In the genomic region with DNA sequence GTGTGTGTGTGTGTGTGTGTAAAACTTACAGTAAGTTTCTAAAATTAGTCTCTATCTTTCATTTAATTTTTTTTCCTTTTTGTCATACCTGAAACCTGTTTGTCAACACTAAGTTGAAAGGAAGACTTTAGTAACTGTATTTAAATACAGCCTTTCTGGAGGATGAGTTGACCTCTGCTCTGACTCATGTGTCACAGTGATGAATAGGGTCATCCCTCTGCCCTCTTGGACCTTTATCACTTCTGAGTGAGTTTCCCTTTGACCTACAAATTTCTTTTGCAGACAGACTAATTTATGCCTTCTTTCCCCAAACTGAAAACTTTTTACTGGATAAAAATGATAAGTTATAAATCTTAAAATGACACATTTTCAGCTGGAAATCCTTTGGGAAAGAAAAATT, we compare ENCODE assay signal across 20 mouse cellular contexts.
DNase-seq lines count a peak whose midpoint lies in the region; ATAC-seq and TF ChIP-seq lines count a peak whose summit lies in the region.
"Had no signal": no experiment of that assay in that cellular context is flagged by ENCODE, and none has a peak within 500 bp of the region (broad histone marks: within the 10 kb centered on the region; RNA-seq: fewer than 3 reads in every experiment).

No protein-coding gene starts in this region.

- no peaks in the 10 kb centered on the region for H3K79me2 ChIP-seq in liver, adult 2 months (ENCODE audit: control insufficient read depth, insufficient read depth, low read length)

- H3K9me3 ChIP-seq in liver, postnatal 0 days (ENCODE audit: low read length) = no peaks in the 10 kb centered on the region
- H3K9me3 ChIP-seq: embryonic facial prominence, embryonic 13.5 days; forebrain, embryonic 12.5 days; heart, embryonic 10.5 days; heart, embryonic 15.5 days; hindbrain, embryonic 13.5 days had no signal

- TF ChIP-seq POLR2A in liver, adult 2 months (IDR thresholded peaks at IDR 0.05; ENCODE audit: extremely low read depth, insufficient read depth, low read length) = no peak

- H3K27me3 ChIP-seq in liver, adult 2 months (ENCODE audit: control insufficient read depth, insufficient read depth, low read length) = no peaks in the 10 kb centered on the region
- H3K27me3 ChIP-seq in liver, postnatal 0 days (ENCODE audit: insufficient read depth, low read length) = no peaks in the 10 kb centered on the region
- H3K27me3 ChIP-seq: embryonic facial prominence, embryonic 13.5 days; forebrain, embryonic 12.5 days; heart, embryonic 15.5 days; hindbrain, embryonic 13.5 days had no signal

- peak; percentile 39 for DNase-seq in liver, adult 2 months (ENCODE audit: extremely low read depth, low read depth, low spot score)
- no peak for DNase-seq in liver, postnatal 0 days
- peak; percentile 10 for DNase-seq in adrenal gland, postnatal 10 days
- peak; percentile 66 for DNase-seq in embryo, embryonic 10.5 days (ENCODE audit: low spot score)
- DNase-seq in spleen, postnatal 36 days (ENCODE audit: low spot score in 2 of 2) = no peak
- no peak for DNase-seq in urinary bladder, adult 18-20 months (ENCODE audit: low spot score in 2 of 2)
- no peak for DNase-seq in right cerebral cortex, postnatal 4 days
- DNase-seq: cerebellum, adult 18-20 months; cerebellum, adult 9-11 months; cerebellum, postnatal 36 days; gastrocnemius, postnatal 10 days; heart, adult 18-20 months; heart, postnatal 14 days had no signal

- H3K9ac ChIP-seq in liver, adult 2 months (ENCODE audit: low read depth, low read length) = no peak overlapping the region
- H3K9ac ChIP-seq in liver, postnatal 0 days (replicated peaks) = no peak overlapping the region
- H3K9ac ChIP-seq: embryonic facial prominence, embryonic 13.5 days; forebrain, embryonic 12.5 days; heart, embryonic 15.5 days; hindbrain, embryonic 13.5 days had no signal

- no peaks in the 10 kb centered on the region for H3K4me1 ChIP-seq in liver, adult 2 months (ENCODE audit: control insufficient read depth, insufficient read depth, low read length)
- H3K4me1 ChIP-seq in liver, postnatal 0 days (ENCODE audit: insufficient read depth) = no peaks in the 10 kb centered on the region
- H3K4me1 ChIP-seq: embryonic facial prominence, embryonic 13.5 days; heart, embryonic 10.5 days; heart, embryonic 15.5 days; hindbrain, embryonic 13.5 days had no signal

- H3K4me2 ChIP-seq in liver, postnatal 0 days (ENCODE audit: low read depth, low read length) = no peak overlapping the region
- H3K4me2 ChIP-seq: embryonic facial prominence, embryonic 13.5 days; forebrain, embryonic 12.5 days; heart, embryonic 15.5 days; hindbrain, embryonic 13.5 days had no signal

- H3K36me3 ChIP-seq in liver, adult 2 months (ENCODE audit: control insufficient read depth, insufficient read depth, low read length) = no peaks in the 10 kb centered on the region
- no peaks in the 10 kb centered on the region for H3K36me3 ChIP-seq in liver, postnatal 0 days (replicated peaks; ENCODE audit: insufficient read depth, low read length)
- H3K36me3 ChIP-seq: embryonic facial prominence, embryonic 13.5 days; forebrain, embryonic 12.5 days; heart, embryonic 10.5 days; heart, embryonic 15.5 days; hindbrain, embryonic 13.5 days had no signal

- no peak overlapping the region for H3K4me3 ChIP-seq in liver, adult 2 months (ENCODE audit: insufficient read depth, low read depth, low read length)
- H3K4me3 ChIP-seq in liver, postnatal 0 days (ENCODE audit: low read depth, low read length) = no peak overlapping the region
- H3K4me3 ChIP-seq: embryonic facial prominence, embryonic 13.5 days; forebrain, embryonic 12.5 days; heart, embryonic 10.5 days; heart, embryonic 15.5 days; hindbrain, embryonic 13.5 days had no signal

- TF ChIP-seq CTCF in liver, adult 2 months (IDR thresholded peaks at IDR 0.05; ENCODE audit: low read depth, low read length) = no peak
- TF ChIP-seq CTCF in liver, postnatal 0 days (IDR thresholded peaks at IDR 0.05; ENCODE audit: low read depth) = no peak

- TF ChIP-seq EP300 in liver, postnatal 0 days (IDR thresholded peaks at IDR 0.05; ENCODE audit: low read depth) = no peak

- no peak for ATAC-seq in liver, postnatal 0 days
- ATAC-seq: forebrain, embryonic 16.5 days; hindbrain, postnatal 0 days had no signal

- H3K27ac ChIP-seq in liver, adult 2 months (replicated peaks; ENCODE audit: insufficient read depth, low read depth, low read length) = no peak overlapping the region
- H3K27ac ChIP-seq in liver, postnatal 0 days (ENCODE audit: low read depth) = no peak overlapping the region
- H3K27ac ChIP-seq: embryonic facial prominence, embryonic 13.5 days; forebrain, embryonic 12.5 days; heart, embryonic 10.5 days; heart, embryonic 15.5 days; hindbrain, embryonic 13.5 days; hindbrain, postnatal 0 days had no signal

Comparison
In these comparisons a context has a peak if more than half of its experiments do, and no peak if none do; other contexts are left out.
1. DNase-seq: peak in liver, adult 2 months (single experiment), adrenal gland, postnatal 10 days (single experiment) and embryo, embryonic 10.5 days (single experiment); none in liver, postnatal 0 days (single experiment), spleen, postnatal 36 days (0 of 2), urinary bladder, adult 18-20 months (0 of 2) and right cerebral cortex, postnatal 4 days (single experiment).